Mouse (Mus musculus): ENCODE results near the gene Jagn1.

Jagn1 gene

GRCm38 (mm10) chr6:113473715-113474114, 31.3 kb downstream of the Jagn1 start:
- no peak for DNase-seq (ENCODE audit: low read depth, low spot score)

DNA sequence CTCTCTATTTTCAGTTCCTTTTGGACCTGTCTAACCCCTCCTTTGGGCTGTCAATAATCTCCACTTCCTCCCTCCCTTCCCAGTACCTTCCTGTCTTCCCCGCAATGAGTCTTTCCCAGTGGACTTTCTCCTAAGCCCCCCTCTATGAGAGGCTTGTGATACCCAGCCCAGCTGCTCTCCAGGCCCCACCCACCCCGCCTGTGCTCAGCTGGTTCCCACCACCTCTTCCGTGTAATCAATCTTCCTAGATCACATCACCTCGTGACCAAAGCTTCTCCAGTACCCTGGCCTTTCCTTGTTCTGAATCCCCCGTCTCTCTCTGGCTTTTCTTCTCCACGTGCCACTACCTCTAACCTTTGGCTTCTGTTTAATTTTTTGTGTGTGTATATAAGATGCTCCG, 35.0 kb downstream of the Jagn1 start:
- DNase-seq (ENCODE audit: low read depth, low spot score): peak; percentile 46

- DNase-seq (ENCODE audit: low read depth, low spot score): no peak
Observed at GRCm38 (mm10) chr6:113478906-113479305, 36.5 kb downstream of the Jagn1 start.

- DNase-seq (ENCODE audit: low read depth, low spot score): no peak
Observed at GRCm38 (mm10) chr6:113480555-113481373, 38.4 kb downstream of the Jagn1 start.

DNA sequence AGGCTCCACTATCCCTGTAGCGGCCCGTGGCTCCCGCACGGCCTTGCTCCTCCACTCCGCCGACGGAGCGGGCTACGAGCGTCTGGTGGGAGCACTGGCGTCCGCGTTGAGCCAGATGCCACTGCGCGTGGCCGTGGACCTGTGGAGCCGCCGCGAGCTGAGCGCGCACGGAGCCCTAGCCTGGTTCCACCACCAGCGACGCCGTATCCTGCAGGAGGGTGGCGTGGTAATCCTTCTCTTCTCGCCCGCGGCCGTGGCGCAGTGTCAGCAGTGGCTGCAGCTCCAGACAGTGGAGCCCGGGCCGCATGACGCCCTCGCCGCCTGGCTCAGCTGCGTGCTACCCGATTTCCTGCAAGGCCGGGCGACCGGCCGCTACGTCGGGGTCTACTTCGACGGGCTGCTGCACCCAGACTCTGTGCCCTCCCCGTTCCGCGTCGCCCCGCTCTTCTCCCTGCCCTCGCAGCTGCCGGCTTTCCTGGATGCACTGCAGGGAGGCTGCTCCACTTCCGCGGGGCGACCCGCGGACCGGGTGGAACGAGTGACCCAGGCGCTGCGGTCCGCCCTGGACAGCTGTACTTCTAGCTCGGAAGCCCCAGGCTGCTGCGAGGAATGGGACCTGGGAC, 40.2 kb downstream of the Jagn1 start:
- peak; percentile 17 for DNase-seq (ENCODE audit: low read depth, low spot score)

GRCm38 (mm10) chr6:113483100-113483615, 40.8 kb downstream of the Jagn1 start, which contains the start of gene Creld1:
TSS of gene Creld1 (plus strand) at chr6:113483297.
- DNase-seq (ENCODE audit: low read depth, low spot score): peak; percentile 95

GRCm38 (mm10) chr6:113483729-113484128, 41.4 kb downstream of the Jagn1 start:
- DNase-seq (ENCODE audit: low read depth, low spot score): peak; percentile 35

DNA sequence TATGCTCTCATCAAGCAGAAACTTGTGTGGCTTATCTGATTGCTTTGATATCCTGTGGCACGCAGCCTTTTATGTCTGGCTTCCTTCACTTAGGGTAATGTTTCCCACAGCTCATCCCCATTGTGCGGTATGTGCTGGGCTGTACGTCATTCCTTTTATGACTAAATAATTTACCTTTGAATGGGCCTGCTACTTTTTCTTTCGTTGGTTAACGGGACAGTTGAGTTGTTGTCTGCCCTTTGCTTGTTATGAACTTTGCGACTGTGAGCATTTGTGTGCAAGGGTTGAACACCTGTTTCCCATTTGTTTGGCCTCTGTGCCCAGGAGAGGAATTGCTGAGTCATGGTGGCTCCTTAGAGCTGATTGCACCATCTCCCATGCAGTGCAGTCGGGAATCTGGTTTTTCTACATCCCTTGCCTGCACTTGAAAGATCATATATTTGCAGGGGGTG, 44.8 kb downstream of the Jagn1 start:
- DNase-seq (ENCODE audit: low read depth, low spot score): peak; percentile 64

DNA sequence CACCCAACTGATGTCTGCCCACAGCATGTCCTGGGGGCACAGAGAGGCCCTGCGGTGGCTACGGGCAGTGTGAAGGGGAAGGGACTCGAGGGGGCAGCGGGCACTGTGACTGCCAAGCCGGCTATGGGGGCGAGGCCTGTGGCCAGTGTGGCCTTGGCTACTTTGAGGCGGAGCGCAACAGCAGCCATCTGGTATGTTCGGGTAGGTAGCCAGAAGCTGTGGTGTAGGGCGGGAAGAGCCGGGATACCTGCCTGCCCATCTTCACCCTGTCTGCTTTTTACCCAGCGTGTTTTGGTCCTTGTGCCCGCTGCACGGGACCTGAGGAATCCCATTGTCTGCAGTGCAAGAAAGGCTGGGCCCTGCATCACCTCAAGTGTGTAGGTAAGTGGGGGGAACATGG, 47.0 kb downstream of the Jagn1 start:
- DNase-seq (ENCODE audit: low read depth, low spot score): no peak

GRCm38 (mm10) chr6:113492101-113492864, 49.9 kb downstream of the Jagn1 start:
- no peak for DNase-seq (ENCODE audit: low read depth, low spot score)

DNA sequence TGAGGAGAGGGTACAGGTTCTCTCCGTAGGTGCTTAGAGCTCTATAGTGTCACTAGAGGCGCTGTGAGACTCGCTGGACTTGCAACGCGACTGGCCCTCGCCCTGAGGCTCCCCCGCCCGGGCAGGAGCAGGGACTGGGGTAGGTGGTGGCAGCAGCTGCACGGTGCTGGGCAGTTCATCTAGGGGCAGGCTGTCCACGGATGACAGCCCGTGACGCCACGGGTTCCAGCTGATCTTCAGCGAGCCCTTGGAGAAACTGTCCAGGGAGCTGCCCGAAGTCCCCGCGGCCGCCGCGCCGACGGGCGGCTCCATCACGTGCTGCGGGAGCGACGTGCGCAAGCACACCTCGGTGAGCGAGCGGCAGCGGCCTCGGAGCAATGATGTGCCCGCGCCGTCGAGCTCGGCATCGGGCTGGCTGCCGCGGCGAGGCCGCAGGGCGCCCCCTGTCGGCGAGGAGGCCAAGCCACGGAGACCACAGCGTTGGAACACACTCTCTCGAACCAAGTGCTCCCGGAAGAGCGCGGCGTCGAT, 52.0 kb downstream of the Jagn1 start:
- peak; percentile 85 for DNase-seq (ENCODE audit: low read depth, low spot score)

DNA sequence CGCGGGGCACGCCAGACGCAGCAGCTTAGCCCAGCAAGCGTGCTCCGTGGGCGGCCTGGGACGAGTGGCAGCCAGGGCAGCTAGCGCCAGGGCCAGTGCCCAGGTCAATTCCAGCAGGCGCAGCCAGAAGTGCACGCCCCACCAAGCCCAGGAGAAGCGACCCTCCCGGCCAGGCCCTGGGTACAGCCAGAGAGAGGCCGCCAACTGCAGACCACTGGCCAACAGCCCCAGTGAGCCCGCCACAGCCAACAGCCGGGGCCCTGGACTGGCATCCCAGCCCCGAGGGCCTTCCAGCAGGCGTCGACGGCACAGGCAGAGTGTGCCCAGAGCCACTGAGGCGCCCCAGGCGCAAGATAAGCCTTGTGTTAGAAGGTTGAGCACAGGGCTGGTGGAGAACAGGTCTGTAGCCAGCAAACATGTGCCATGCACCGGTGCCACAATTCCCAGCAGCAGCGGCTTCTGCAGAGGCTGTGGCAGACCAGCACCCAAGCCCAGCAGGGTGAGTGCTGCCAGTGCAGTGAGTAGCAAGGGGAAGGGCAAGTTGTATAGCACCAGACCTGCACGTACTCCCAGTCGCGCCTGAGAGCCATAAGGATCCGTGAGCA, 52.8 kb downstream of the Jagn1 start:
- no peak for DNase-seq (ENCODE audit: low read depth, low spot score)
